Mouse (Mus musculus): Measurements from ENCODE around the gene Glrx2.
"Not testable (repeated sequence)": the region's sequence is repeated elsewhere in the genome, so short reads cannot be mapped to it uniquely, and the experiment has no call there.

Glrx2 gene

GRCm38 (mm10) chr1:143716038-143716437 lies at the start of gene Glrx2:
Glrx2 (plus strand) TSS chr1:143716338.
- not testable (repeated sequence) for DNase-seq

GRCm38 (mm10) chr1:143675734-143676361 lies 40.3 kb upstream of the Glrx2 start:
- no peak for DNase-seq

- no peak for DNase-seq
These were observed 35.0 kb upstream of the Glrx2 start for GRCm38 (mm10) chr1:143681108-143681507.

DNA sequence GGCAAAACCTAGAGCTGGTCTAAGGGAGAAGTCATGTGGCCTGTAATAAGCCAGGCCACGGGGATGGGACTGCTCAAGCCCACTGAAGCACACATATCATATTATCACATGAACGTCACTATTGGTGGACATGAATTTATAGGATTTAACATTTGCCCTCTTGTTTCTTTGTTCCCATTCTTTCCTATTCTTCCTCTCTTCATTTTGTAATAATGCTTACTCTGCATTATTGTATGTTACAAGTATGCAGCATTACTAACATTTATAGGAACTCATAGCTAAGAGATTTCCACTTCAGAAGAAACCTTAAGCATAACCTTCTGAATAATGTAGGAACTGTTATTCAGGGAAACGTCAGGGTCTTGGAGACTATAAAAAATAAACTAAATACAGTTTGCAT lies 31.3 kb upstream of the Glrx2 start:
- no peak for DNase-seq

DNA sequence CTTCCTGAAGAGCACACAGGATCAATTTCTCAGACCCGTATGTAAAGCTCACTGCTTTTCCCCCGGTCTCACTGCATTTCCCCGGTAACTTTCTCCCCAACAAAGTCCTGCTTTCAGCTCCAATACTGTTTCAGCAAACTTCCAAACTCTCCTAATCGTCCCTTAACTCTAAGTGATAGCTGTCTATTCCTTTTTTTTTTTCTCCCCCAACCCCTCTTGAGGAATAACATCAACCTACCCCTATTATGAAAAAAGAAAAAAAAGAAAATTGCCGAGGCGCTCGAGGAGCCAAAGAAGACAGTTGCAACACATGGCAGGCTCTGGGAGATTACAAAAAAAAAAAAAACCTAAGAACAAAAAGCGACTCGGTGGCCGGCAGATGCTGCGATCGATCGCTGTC lies 14.4 kb upstream of the Glrx2 start:
- no peak for DNase-seq

GRCm38 (mm10) chr1:143702141-143702740 lies 13.9 kb upstream of the Glrx2 start:
- DNase-seq, result peak; percentile 47

DNA sequence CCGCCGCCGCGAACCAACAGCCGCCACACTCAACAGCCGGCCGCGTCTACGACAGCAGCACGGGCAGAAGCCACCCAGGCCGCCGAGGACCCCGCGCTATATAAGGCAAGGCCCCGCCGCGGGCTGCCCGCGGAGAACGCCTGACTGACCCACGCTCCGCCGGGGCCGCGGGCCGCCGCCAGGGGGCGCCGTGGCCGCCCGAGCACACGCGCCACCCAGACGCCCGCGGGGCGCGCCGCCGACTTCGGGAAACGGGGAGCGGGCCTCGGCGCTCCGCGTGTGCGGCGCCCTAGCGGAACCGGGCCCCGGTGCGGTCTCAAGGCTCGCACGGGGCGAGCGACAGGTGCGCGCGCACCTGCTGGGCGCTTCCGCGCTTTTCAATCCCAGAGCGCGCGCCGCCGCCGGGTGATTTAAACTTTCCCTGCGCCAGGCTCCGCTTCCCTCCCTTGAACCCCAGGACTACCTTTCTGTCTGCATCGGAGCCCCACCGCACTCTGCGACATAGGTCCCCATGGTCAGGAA lies 13.3 kb upstream of the Glrx2 start, which contains the start of gene Cdc73:
Cdc73 (minus strand) TSS at position 153 of the 522 bp plus-strand sequence.
- peak; percentile 95 for DNase-seq

DNA sequence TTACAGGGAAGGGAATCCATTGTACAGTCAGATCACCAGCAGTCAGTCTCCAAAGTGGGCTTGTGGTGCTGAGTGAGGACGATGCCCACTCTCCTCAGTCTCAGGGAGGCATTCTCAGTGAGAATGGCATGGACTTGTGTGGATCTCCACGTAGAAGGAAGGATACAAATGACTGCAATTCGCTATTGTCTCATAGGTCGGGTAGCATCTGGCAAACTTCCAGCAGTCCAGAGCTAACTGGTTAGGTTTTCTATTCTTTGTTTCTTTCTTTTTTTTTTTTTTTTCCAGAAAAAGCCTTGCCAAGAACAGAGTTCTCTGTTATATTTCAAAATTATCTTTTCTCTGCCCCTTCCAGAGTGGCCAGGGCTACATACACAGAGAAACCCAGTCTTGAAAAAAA lies 9.1 kb upstream of the Glrx2 start:
- no peak for DNase-seq

GRCm38 (mm10) chr1:143708361-143708760 lies 7.8 kb upstream of the Glrx2 start:
- no peak for DNase-seq

DNA sequence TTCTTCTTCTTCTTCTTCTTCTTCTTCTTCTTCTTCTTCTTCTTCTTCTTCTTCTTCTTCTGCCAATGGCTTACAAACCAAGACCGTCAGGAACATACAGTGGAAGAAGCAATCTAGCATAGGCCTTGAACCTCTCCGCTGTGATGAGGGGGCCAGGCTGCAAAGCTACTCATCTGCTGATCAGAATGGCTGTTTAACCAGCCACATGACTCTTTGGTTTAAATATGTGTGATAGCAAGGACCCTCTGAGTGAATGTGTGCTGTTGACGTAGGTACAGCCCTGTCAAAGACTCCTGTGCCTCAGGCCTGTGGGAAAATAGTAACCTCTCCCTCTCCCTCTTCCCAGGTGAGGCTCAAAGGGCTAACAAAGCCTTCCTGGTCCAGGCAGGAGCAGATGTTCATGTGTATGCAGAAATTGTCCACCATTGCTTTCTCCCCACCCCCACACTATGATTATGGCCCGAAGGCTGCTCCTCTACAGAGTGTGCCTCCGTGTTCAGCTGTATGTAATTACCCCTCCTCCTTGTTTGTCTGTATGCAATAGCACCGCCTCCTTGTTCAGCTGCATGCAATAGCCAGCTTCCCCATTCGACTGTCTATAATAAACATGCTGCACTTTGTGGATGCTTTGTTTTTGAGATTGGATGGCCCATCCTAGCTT lies 6.0 kb upstream of the Glrx2 start:
- DNase-seq, result no peak

GRCm38 (mm10) chr1:143710627-143710976 lies 5.5 kb upstream of the Glrx2 start:
- DNase-seq, result no peak

- no peak for DNase-seq
These were observed 8.4 kb downstream of the Glrx2 start for GRCm38 (mm10) chr1:143724456-143725064.

GRCm38 (mm10) chr1:143727701-143728445 lies 11.7 kb downstream of the Glrx2 start:
- DNase-seq, result no peak

DNA sequence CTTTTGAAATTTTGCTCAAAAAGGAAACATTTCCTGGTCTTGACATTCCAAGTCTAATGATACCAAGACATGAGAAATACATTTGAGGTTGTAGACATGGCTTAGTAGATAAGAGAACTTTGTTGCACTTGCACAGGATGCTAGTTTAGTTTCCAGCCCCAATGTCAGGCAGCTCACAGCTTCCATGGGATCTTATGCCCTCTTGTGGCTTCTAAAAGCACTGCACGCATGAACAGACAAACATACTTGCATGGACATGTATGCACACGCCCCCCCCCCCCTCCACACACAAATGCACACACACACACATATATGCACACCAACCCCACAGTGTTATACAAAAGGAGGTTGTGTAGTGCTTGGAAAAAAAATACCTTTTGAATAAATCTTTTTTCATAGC lies 14.8 kb downstream of the Glrx2 start:
- no peak for DNase-seq

DNA sequence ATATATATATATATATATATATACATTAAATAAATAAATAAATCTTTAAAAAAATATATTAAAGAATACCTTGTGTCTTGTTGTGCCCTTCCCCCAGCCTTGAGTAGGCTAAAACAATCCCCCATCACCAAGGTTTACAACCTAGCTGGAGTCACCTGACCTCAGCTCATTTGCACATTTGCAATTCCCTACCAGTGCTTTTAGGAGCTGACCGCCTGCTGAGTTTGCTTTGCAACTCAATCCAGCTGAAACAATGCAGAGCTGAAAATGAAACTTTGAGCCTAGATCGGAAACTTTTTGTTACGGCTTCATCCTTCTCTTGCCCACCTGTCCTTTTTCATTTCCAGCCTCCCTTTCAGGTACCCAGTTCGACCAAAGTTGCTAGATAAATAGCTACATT lies 15.6 kb downstream of the Glrx2 start:
- DNase-seq, result no peak

GRCm38 (mm10) chr1:143733914-143734410 lies 17.8 kb downstream of the Glrx2 start:
- no peak for DNase-seq

DNA sequence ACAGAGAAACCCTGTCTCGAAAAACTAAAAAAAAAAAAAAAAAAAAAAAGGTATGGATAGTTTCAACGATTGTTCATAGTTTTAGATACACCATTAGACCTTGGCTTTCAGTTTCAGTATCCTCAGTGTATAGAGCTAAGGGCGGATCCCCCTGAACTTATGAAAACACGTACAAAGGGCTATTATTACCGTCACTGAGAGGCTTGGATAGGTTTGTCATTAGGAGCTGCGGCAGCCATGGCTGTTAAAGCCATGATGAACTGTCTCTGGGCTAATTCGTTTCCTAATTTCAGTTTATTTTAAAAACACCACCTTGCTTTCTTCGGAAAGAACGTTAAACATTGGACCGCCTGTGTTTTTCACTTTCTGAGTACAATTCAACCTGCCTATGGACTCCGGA lies 22.7 kb downstream of the Glrx2 start:
- no peak for DNase-seq

- DNase-seq, result peak; percentile 94
These were observed 23.5 kb downstream of the Glrx2 start for GRCm38 (mm10) chr1:143739361-143740350.

GRCm38 (mm10) chr1:143740581-143740980 lies 24.4 kb downstream of the Glrx2 start:
- DNase-seq, result no peak

DNA sequence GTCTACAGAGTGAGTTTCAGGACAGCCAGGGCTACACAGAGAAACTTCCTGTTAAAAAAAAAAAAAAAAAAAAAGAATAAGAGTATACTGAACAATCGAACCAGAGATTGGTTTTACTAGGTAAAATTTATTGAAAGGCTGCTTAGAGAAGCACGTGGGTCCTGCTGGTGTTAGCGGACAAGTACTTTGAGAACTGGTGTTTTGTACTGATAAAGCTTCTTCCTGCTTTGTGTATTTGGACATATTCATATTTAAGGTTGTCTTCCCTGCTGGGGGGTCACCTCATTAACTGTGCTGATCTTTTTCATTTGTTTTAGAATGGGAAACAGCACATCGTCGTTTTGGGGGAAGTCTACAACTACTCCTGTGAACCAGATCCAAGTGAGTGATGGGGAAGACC lies 25.2 kb downstream of the Glrx2 start:
- no peak for DNase-seq

- no peak for DNase-seq
These were observed 26.0 kb downstream of the Glrx2 start for GRCm38 (mm10) chr1:143742186-143742585.
